Mouse (Mus musculus) ES-E14 (cell line): ENCODE measurements around the gene Insrr. TPM values are rescaled to one million over a fixed set of nuclear protein-coding genes. Genes with fewer than 3 reads are reported as not detected.
A peak's percentile ranks its signal among the peaks of the same experiment; 100 is the strongest.

Experiments
- DNase-seq: peaks from one replicate; pipeline ENCODE4 v3.0.0-alpha.2; 2013; ENCODE audit warnings: low read depth, low spot score
- H3K27ac ChIP-seq: 2 replicates; pipeline ENCODE4 v1.5.1; 2012; ENCODE audit warnings: low read depth, mild to moderate bottlenecking, low read length, moderate library complexity, mixed read lengths; ENCODE audit not compliant: poor library complexity, insufficient read depth, severe bottlenecking
- H3K36me3 ChIP-seq: 2 replicates; pipeline ENCODE4 v1.6.1; 2012; ENCODE audit warnings: mild to moderate bottlenecking, low read length, moderate library complexity, mixed read lengths; ENCODE audit not compliant: control insufficient read depth, poor library complexity, insufficient read depth, severe bottlenecking
- H3K4me1 ChIP-seq, 2 experiments: fragments of 150-350 bp in 1 of 2; sonication (generic) in 1 of 2; 2 replicates each; pipeline ENCODE4 v1.6.1; 2012; ENCODE audit warnings: low read length in 2 of 2, mild to moderate bottlenecking in 1 of 2, mixed read lengths in 1 of 2; ENCODE audit not compliant: control insufficient read depth in 2 of 2, insufficient read depth in 2 of 2, poor library complexity in 1 of 2
- H3K4me3 ChIP-seq, 2 experiments: fragments of 150-350 bp in 1 of 2; sonication (generic) in 1 of 2; 2 replicates each; pipeline ENCODE4 v1.5.1; 2012; ENCODE audit warnings: low read length in 2 of 2, low read depth in 1 of 2, mild to moderate bottlenecking in 1 of 2, mixed read lengths in 1 of 2; ENCODE audit not compliant: insufficient read depth in 1 of 2, poor library complexity in 1 of 2, severe bottlenecking in 1 of 2
- H3K9ac ChIP-seq: 2 replicates; pipeline ENCODE4 v1.6.1; 2012; ENCODE audit warnings: low read depth, mild to moderate bottlenecking, low read length, mixed read lengths; ENCODE audit not compliant: poor library complexity, insufficient read depth, severe bottlenecking
- H3K9me3 ChIP-seq: fragments of 150-350 bp; sonication (generic); 2 replicates; pipeline ENCODE4 v1.6.1; 2012; ENCODE audit warnings: low read depth, mild to moderate bottlenecking, low read length; ENCODE audit not compliant: control insufficient read depth, insufficient read depth
- CHD2 ChIP-seq: IDR thresholded peaks from 2 replicates; pipeline ENCODE4 v1.6.1; 2014; ENCODE audit warnings: mild to moderate bottlenecking, low read depth, low read length, inconsistent platforms
- HCFC1 ChIP-seq: IDR thresholded peaks from 2 replicates; pipeline ENCODE4 v1.6.1; 2012; ENCODE audit warnings: low read length, inconsistent platforms, borderline replicate concordance; ENCODE audit not compliant: insufficient read depth
- MAFK ChIP-seq: IDR thresholded peaks from 2 replicates; pipeline ENCODE4 v1.6.1; 2014; ENCODE audit warnings: mild to moderate bottlenecking, low read depth, low read length, inconsistent platforms; ENCODE audit not compliant: insufficient read depth
- ZC3H11A ChIP-seq: IDR thresholded peaks from 2 replicates; pipeline ENCODE4 v1.6.1; 2012; ENCODE audit warnings: low read depth, mild to moderate bottlenecking, inconsistent platforms, low read length, borderline replicate concordance
- ZNF384 ChIP-seq: IDR thresholded peaks from 2 replicates; pipeline ENCODE4 v1.6.1; 2012; ENCODE audit warnings: low read depth, low read length, inconsistent platforms
- in situ Hi-C, 2 experiments: fragments of 600-800 bp; cut with MboI; formaldehyde crosslinking; loops; one replicate each; pipeline ENCODE4 v1.15.1; 2025; ENCODE audit warnings: low sequenced_read_pairs in 2 of 2, inconsistent platforms in 1 of 2; ENCODE audit not compliant: unreplicated experiment in 2 of 2
- total RNA-seq: library from RNA; depleted of rRNA; stranded (reverse); fragments of 300-350 nt; gene quantifications from 2 replicates; pipeline ENCODE4 v1.2.3, GENCODE M21; 2012

Insrr gene
- total RNA-seq, 1 experiment, result 0.18 TPM

DNA sequence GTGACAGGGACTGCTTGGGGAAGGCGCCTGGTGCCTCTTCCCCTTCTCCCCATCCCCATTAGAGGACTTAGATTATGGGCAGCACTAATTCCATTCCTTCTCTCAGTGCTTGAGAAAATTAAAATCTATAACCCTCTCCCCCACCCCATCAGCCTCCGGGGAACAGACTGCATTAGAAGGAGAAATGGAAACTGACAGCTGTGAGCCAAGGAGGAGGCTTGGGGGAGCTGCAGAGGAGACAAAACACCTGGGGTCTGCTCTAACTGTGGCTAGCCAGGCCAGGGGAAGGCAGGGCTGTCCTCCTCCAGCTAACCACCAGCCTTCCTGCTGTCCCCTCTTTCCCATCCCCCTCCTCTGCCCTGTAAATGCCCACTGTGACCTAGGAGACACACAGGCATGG lies 17.7 kb upstream of the Insrr start:
- no peak for TF ChIP-seq ZC3H11A
- no peak for TF ChIP-seq MAFK
- H3K4me1 ChIP-seq, result no peaks in the 10 kb centered on the region
- H3K9ac ChIP-seq, result no peak overlapping the region
- no peak overlapping the region for H3K4me3 ChIP-seq
- in situ Hi-C loops, result no loop called here
- no peaks in the 10 kb centered on the region for H3K36me3 ChIP-seq
- H3K9me3 ChIP-seq, result no peaks in the 10 kb centered on the region
- DNase-seq, result no peak
- H3K27ac ChIP-seq, result no peak overlapping the region

DNA sequence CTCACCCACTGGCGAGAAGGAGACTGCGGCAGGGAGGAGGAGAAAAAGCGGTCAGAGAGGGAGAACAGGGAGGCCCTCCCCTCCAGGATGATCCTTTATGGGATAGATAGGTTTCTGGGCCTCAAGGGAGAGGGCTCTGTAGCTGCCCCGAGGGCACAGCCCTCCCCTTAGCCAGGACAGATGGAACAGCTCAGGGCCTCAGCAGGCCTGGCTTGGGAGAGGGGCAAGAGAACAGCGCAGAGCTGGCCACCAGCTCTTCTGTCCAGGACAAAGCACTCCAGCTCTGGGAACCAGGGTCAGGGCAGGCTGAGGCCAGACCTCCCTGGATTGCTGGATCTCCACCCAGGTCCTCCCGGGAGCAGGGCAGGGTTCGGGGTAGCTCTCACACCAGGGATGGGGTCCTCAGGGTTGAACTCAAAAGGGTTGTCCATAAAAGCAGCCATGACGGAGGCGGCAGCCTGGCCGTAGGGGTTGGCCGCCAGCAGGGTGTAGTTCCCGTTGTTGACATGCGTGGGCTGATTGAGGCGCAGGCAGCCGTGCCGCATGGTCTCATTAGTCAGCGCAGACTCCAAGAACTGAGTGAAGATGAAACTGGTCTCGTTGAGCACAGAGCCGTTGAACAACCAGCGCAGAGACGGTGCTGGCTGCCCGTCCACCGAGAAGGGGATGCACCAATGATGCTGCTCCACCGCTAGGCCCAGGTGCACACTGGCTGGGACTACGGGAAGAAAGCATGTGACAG lies 13.3 kb upstream of the Insrr start:
- no peaks in the 10 kb centered on the region for H3K36me3 ChIP-seq
- no peaks in the 10 kb centered on the region for H3K9me3 ChIP-seq
- H3K4me1 ChIP-seq, result no peaks in the 10 kb centered on the region
- in situ Hi-C loops, result no loop called here
- no peak for TF ChIP-seq ZC3H11A
- no peak for TF ChIP-seq HCFC1
- TF ChIP-seq ZNF384, result no peak
- no peak for TF ChIP-seq MAFK
- no peak for TF ChIP-seq CHD2
- H3K9ac ChIP-seq, result no peak overlapping the region
- no peak for DNase-seq
- no peak overlapping the region for H3K27ac ChIP-seq
- peak overlapping the region in 1 of 2 experiments; percentile 15; a peak in 3 of 4 replicates for H3K4me3 ChIP-seq

DNA sequence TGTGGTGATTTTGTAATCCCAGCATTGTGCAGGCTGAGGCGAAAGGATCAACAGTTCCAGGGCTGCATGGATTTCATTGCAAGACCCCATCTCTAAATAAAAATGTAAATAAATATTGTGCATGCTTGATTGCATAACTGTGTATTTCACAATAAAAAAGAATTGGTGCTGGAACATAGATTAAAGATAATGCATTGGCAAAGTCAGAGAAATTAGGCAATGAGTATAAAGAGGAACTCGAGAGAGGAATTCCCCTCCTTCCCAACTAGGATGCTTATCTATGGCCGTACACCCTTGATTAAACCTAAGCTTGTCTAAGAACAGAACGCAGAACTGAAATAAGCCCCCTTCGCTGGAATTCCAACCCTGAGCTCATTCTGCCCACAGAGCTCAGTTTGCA lies 11.6 kb upstream of the Insrr start:
- H3K27ac ChIP-seq, result no peak overlapping the region
- H3K9me3 ChIP-seq, result no peaks in the 10 kb centered on the region
- H3K4me3 ChIP-seq, result no peak overlapping the region
- in situ Hi-C loops, result no loop called here
- H3K4me1 ChIP-seq, result 0 out of 4 replicates have a peak, but pooled peaks cover 0 to 2% of the 10 kb centered on the region in 2 experiments
- H3K9ac ChIP-seq, result no peak overlapping the region
- H3K36me3 ChIP-seq, result no peaks in the 10 kb centered on the region
- TF ChIP-seq HCFC1 (no peak), ZNF384 (no peak), ZC3H11A (no peak), CHD2 (no peak), MAFK (no peak)
- DNase-seq, result no peak

DNA sequence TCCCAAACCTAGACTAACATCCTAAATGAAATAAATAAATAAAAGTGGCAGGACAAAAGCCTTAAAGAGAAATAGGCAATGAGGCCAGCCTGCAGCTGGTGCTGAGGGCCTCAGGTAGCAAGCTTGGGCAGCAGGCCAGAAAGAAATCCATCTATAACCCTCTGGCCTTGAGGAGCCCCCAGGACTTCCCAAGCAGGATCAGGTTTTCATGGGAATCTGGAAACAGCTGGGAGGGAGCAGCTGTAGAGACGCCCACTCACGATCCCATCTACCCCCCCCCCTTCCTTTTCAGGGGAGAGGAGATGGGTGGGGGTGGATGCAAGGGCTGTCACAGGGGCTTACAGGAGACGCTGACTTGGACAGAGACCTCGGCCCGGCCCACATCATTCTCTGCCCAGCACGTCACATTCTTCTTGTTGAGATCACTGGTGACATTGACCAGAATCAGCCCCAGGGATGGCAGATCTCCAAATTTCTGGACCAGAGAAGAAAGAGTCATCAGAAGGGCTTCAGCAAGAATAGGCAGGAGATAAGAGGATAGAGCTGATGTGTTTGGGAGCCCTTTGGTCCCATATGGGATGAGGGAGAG lies 11.0 kb upstream of the Insrr start:
- Histone ChIP-seq H3K9me3 (no peaks in the 10 kb centered on the region), H3K4me1 (0 out of 4 replicates have a peak, but pooled peaks cover 0 to 2% of the 10 kb centered on the region in 2 experiments), H3K36me3 (no peaks in the 10 kb centered on the region), H3K9ac (no peak overlapping the region), H3K27ac (no peak overlapping the region), H3K4me3 (no peak overlapping the region)
- no peak for DNase-seq
- in situ Hi-C loops, result no loop called here
- TF ChIP-seq ZC3H11A (no peak), HCFC1 (no peak), MAFK (no peak), ZNF384 (no peak)

DNA sequence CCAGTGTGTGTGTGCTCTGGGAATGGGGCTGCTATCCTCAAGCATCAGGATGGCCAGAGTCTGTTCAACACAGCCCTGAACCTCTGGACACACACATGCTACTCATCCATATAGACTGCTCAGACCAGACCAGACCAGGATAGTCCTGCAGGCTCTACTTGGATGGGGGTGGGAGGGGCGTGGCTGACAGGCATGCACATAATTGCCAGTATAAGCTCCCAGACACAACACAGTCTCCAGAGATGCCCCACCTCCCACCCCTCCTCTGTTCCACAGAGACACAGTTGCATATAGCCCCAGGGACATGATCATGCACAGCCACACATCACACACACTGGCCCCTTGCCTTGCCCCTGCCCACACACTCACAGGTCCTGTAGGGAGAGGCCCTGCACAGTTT lies 7.5 kb upstream of the Insrr start:
- no peak for TF ChIP-seq CHD2
- TF ChIP-seq HCFC1, result no peak
- no peak for TF ChIP-seq MAFK
- TF ChIP-seq ZNF384, result no peak
- TF ChIP-seq ZC3H11A, result no peak
- no peak overlapping the region for H3K9ac ChIP-seq
- no peak for DNase-seq
- H3K36me3 ChIP-seq, result no peaks in the 10 kb centered on the region
- no peak overlapping the region for H3K4me3 ChIP-seq
- H3K4me1 ChIP-seq, result 0 out of 4 replicates have a peak, but pooled peaks cover 0 to 2% of the 10 kb centered on the region in 2 experiments
- no peaks in the 10 kb centered on the region for H3K9me3 ChIP-seq
- in situ Hi-C loops, result no loop called here
- peak overlapping the region; percentile 8; the same call in 1 of the 2 replicates for H3K27ac ChIP-seq
